Mouse (Mus musculus): ENCODE results near the gene Pla2g2d. TPM values are rescaled to one million over a fixed set of nuclear protein-coding genes. Genes with fewer than 3 reads are reported as not detected.

Pla2g2d gene
- total RNA-seq (2014; rRNA removed), result 0.14 and 0.31 TPM in 2 replicates
- polyA plus RNA-seq (2015; fragmentation: Nextera tagmentation; extraction: Ambion mirVana), result 0.71 and 0.76 TPM in 2 replicates

GRCm38 (mm10) chr4:138775435-138775834, at the start of gene Pla2g2d:
Gene Pla2g2d, plus strand, starts transcription at chr4:138775735.
- TF ChIP-seq CTCF (IDR thresholded peaks at IDR 0.05; ENCODE audit: low read depth), result no peak
- WGBS, result 82% methylated on average over 6 of the region's 6 CpGs
- ATAC-seq (no peak), DNase-seq (ENCODE audit: low spot score) (no peak)
- H3K4me2 ChIP-seq (ENCODE audit: low read depth, low read length), result no peak within 1 kb of the TSS
- no peaks in the 10 kb centered on the region for H3K36me3 ChIP-seq (ENCODE audit: insufficient read depth, low read length)
- no peak within 1 kb of the TSS for H3K9ac ChIP-seq (replicated peaks; ENCODE audit: low read length)
- no peaks in the 10 kb centered on the region for H3K9me3 ChIP-seq (ENCODE audit: low read length)
- H3K4me3 ChIP-seq (ENCODE audit: low read length), result no peak within 1 kb of the TSS
- H3K27me3 ChIP-seq (ENCODE audit: insufficient read depth, low read length), result no peaks in the 10 kb centered on the region
- H3K27ac ChIP-seq, result no peak within 1 kb of the TSS
- H3K4me1 ChIP-seq (ENCODE audit: insufficient read depth, low read length), result peaks cover 4% of the 10 kb centered on the region; the same call in 1 of the 2 replicates

- DNase-seq (ENCODE audit: low spot score) (peak; percentile 54), ATAC-seq (peak; percentile 27; the same call in 1 of the 2 replicates)
- H3K36me3 ChIP-seq (ENCODE audit: insufficient read depth, low read length), result no peaks in the 10 kb centered on the region
- 52% methylated on average over 5 of the region's 5 CpGs for WGBS
- H3K27me3 ChIP-seq (ENCODE audit: insufficient read depth, low read length), result no peaks in the 10 kb centered on the region
- TF ChIP-seq CTCF (IDR thresholded peaks at IDR 0.05; ENCODE audit: low read depth), result no peak
- no peak overlapping the region for H3K4me3 ChIP-seq (ENCODE audit: low read length)
- H3K9me3 ChIP-seq (ENCODE audit: low read length), result no peaks in the 10 kb centered on the region
- no peak overlapping the region for H3K4me2 ChIP-seq (ENCODE audit: low read depth, low read length)
- H3K9ac ChIP-seq (replicated peaks; ENCODE audit: low read length), result no peak overlapping the region
- peaks cover 24% of the 10 kb centered on the region for H3K4me1 ChIP-seq (ENCODE audit: insufficient read depth, low read length)
- peak overlapping the region; percentile 68; the same call in 1 of the 2 replicates for H3K27ac ChIP-seq
Measured at GRCm38 (mm10) chr4:138725751-138726150, 49.8 kb upstream of the Pla2g2d start.

GRCm38 (mm10) chr4:138729018-138729703, 46.4 kb upstream of the Pla2g2d start:
- Histone ChIP-seq H3K4me3 (ENCODE audit: low read length) (no peak overlapping the region), H3K27ac (peak overlapping the region; percentile 37; the same call in 1 of the 2 replicates), H3K27me3 (ENCODE audit: insufficient read depth, low read length) (no peaks in the 10 kb centered on the region), H3K9me3 (ENCODE audit: low read length) (no peaks in the 10 kb centered on the region), H3K4me2 (ENCODE audit: low read depth, low read length) (no peak overlapping the region), H3K4me1 (ENCODE audit: insufficient read depth, low read length) (peaks cover 20% of the 10 kb centered on the region), H3K9ac (replicated peaks; ENCODE audit: low read length) (no peak overlapping the region), H3K36me3 (ENCODE audit: insufficient read depth, low read length) (no peaks in the 10 kb centered on the region)
- no peak for TF ChIP-seq CTCF (IDR thresholded peaks at IDR 0.05; ENCODE audit: low read depth)
- DNase-seq (ENCODE audit: low spot score) (peak; percentile 81), ATAC-seq (peak; percentile 85)
- 14% methylated on average over 9 of the region's 9 CpGs for WGBS

- no peak for ATAC-seq
- whole genome bisulfite sequencing, result 73% methylated on average over 7 of the region's 7 CpGs
- Histone ChIP-seq H3K4me2 (ENCODE audit: low read depth, low read length) (no peak overlapping the region), H3K27me3 (ENCODE audit: insufficient read depth, low read length) (no peaks in the 10 kb centered on the region), H3K9ac (replicated peaks; ENCODE audit: low read length) (no peak overlapping the region), H3K36me3 (ENCODE audit: insufficient read depth, low read length) (no peaks in the 10 kb centered on the region), H3K9me3 (ENCODE audit: low read length) (no peaks in the 10 kb centered on the region), H3K27ac (no peak overlapping the region), H3K4me1 (ENCODE audit: insufficient read depth, low read length) (peaks cover 2% of the 10 kb centered on the region; the same call in 1 of the 2 replicates), H3K4me3 (ENCODE audit: low read length) (no peak overlapping the region)
- no peak for TF ChIP-seq CTCF (IDR thresholded peaks at IDR 0.05; ENCODE audit: low read depth)
- no peak for DNase-seq (ENCODE audit: low spot score)
Measured at GRCm38 (mm10) chr4:138734105-138734504, 41.4 kb upstream of the Pla2g2d start.

- no peaks in the 10 kb centered on the region for H3K9me3 ChIP-seq (ENCODE audit: low read length)
- no peak overlapping the region for H3K9ac ChIP-seq (replicated peaks; ENCODE audit: low read length)
- DNase-seq (ENCODE audit: low spot score), result no peak
- no peak for ATAC-seq
- WGBS, result 89% methylated on average over 4 of the region's 4 CpGs
- no peak overlapping the region for H3K27ac ChIP-seq
- no peaks in the 10 kb centered on the region for H3K36me3 ChIP-seq (ENCODE audit: insufficient read depth, low read length)
- H3K4me3 ChIP-seq (ENCODE audit: low read length), result no peak overlapping the region
- no peak overlapping the region for H3K4me2 ChIP-seq (ENCODE audit: low read depth, low read length)
- H3K27me3 ChIP-seq (ENCODE audit: insufficient read depth, low read length), result no peaks in the 10 kb centered on the region
- peaks cover 7% of the 10 kb centered on the region; the same call in 1 of the 2 replicates for H3K4me1 ChIP-seq (ENCODE audit: insufficient read depth, low read length)
- TF ChIP-seq CTCF (IDR thresholded peaks at IDR 0.05; ENCODE audit: low read depth), result no peak
Measured at GRCm38 (mm10) chr4:138734863-138735262, 40.7 kb upstream of the Pla2g2d start.

- Histone ChIP-seq H3K4me1 (ENCODE audit: insufficient read depth, low read length) (peaks cover 7% of the 10 kb centered on the region; the same call in 1 of the 2 replicates), H3K9ac (replicated peaks; ENCODE audit: low read length) (no peak within 1 kb of the TSS), H3K4me2 (ENCODE audit: low read depth, low read length) (no peak within 1 kb of the TSS), H3K4me3 (ENCODE audit: low read length) (no peak within 1 kb of the TSS), H3K36me3 (ENCODE audit: insufficient read depth, low read length) (no peaks in the 10 kb centered on the region), H3K27ac (no peak within 1 kb of the TSS), H3K27me3 (ENCODE audit: insufficient read depth, low read length) (no peaks in the 10 kb centered on the region), H3K9me3 (ENCODE audit: low read length) (no peaks in the 10 kb centered on the region)
- no peak for TF ChIP-seq CTCF (IDR thresholded peaks at IDR 0.05; ENCODE audit: low read depth)
- no peak for ATAC-seq
- 64% methylated on average over 7 of the region's 7 CpGs for WGBS
- no peak for DNase-seq (ENCODE audit: low spot score)
Measured at GRCm38 (mm10) chr4:138737031-138737430, 38.5 kb upstream of the Pla2g2d start, which contains the start of gene Ubxn10. Gene Ubxn10, minus strand, starts transcription at chr4:138737167.

Data from hindbrain, postnatal 0 days (tissue).